Mouse (Mus musculus) effector memory CD4-positive, alpha-beta T cell, adult 5 months (primary cell): ENCODE results near the gene Rdh16. TPM values are rescaled to one million over a fixed set of nuclear protein-coding genes. Genes with fewer than 3 reads are reported as not detected.

Experiments
- polyA plus RNA-seq: library from polyadenylated mRNA; unstranded; fragments of 100-300 nt; shearing (Covaris generic); gene quantifications from one replicate; pipeline ENCODE4 v1.2.1, GENCODE M21; 2017

Rdh16 gene
- polyA plus RNA-seq = not detected

DNA sequence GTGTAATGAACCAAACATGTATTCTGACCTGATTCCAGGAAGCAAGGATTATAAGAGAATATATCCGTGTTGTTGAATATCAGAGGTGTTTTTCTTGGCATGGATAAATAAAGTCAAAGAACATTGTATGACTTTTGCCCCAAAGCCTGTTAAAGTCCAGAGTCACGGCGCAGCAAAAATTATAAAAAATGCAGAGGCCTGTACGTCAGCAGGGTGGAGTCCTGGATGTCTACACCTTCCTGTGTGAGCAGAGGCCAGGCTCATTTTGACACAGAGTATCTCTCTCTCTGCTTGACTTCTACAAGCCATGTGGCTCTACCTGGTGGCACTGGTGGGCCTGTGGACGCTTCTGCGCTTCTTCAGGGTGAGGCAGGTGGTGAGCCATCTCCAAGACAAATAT, at the start of gene Rdh16:
Rdh16 (plus strand) TSS at position 262 of the 400 bp plus-strand sequence.

GRCm38 (mm10) chr10:127751548-127751947, 49.4 kb upstream of the Rdh16 start, which contains the start of gene Gpr182:
Gene Gpr182 (minus strand): TSS chr10:127751732.

DNA sequence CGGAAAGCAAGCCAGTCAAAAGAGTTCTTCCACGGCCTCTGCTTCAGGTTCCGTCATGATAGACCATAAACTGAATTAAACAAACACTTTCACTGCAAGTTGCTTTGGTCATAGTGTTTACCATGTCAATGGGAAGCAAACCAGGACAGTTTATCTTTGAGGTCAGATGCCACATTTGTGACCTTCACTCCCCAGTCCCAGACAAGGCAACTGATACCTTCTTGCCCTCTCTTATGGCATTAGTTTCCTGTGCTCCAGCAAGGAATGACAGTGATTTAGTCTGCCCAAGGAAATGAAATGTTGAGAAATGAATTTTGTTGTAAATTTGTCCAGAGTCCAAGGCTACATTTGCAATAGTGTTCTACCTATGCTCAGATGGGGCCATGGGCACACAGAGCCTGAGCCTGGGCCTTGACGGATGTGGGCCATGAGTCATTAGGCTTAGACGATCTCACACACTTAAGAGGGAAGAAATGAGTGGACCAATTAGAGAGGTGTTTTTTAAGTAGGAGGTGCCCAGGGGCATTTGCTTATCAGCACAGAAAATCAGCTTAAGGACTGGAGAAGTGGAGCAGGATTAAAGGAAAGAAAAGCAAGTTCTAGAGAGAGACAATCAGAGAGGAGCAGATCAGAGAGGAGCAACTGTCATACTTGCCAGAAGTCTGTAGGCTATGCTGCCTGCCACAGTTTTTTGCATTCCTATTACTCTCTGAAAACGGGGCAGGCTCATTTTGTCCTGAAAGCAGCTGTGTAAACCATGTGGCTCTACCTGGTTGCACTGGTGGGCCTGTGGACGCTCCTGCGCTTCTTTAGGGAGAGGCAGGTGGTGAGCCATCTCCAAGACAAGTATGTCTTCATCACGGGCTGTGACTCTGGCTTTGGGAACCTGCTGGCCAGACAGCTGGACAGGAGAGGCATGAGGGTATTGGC, 41.5 kb upstream of the Rdh16 start, which contains the start of the genes Rdh1 and Rdh16f1:
Rdh1 (plus strand) TSS at position 541 of the 930 bp plus-strand sequence.
Rdh16f1 (plus strand) TSS at position 607 of the 930 bp plus-strand sequence.

GRCm38 (mm10) chr10:127776011-127776410, 24.9 kb upstream of the Rdh16 start, which contains the start of gene Rdh9:
Gene Rdh9 (plus strand): TSS chr10:127776386.

GRCm38 (mm10) chr10:127849628-127850027, 48.7 kb downstream of the Rdh16 start, which contains the start of gene Rdh19:
Gene Rdh19 (plus strand): TSS chr10:127849928.

DNA sequence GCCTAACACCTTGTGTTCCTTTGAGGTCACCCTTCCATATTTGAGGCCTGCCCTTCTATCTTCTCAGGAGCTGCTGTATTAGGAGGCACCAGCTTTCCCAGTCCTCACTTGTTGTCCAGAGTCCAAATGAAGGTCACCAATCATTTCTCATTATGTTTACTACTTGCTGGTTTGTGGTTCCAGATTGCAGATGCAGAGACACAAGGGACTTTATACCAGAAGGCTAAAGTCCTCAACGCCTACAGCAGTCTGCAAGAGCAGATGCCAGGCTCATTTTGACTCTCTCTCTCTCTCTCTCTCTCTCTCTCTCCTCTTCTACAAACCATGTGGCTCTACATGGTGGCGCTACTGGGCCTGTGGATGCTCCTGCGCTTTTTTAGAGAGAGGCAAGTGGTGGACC, 65.3 kb downstream of the Rdh16 start, which contains the start of gene Rdh16f2:
Rdh16f2 (plus strand) TSS at position 243 of the 400 bp plus-strand sequence.

GRCm38 (mm10) chr10:127888605-127889004, 87.7 kb downstream of the Rdh16 start, which contains the start of gene Rdh7:
Gene Rdh7 (minus strand): TSS chr10:127888817.

Other genes starting within 250 kb of the Rdh16 start
- gene Lrp1, start 180.0 kb upstream of the Rdh16 start, polyA plus RNA-seq = 0.59 TPM
- 217 TPM for gene Stat6, start 158.2 kb upstream of the Rdh16 start, polyA plus RNA-seq
- gene Nemp1, start 134.3 kb upstream of the Rdh16 start, polyA plus RNA-seq = 8.3 TPM
- 36.8 TPM for gene Nab2, start 132.6 kb upstream of the Rdh16 start, polyA plus RNA-seq
- 0.11 TPM for gene Myo1a, start 96.0 kb upstream of the Rdh16 start, polyA plus RNA-seq
- not detected for gene Tac2, start 76.7 kb upstream of the Rdh16 start, polyA plus RNA-seq
- 0.42 TPM for gene Zbtb39, start 61.6 kb upstream of the Rdh16 start, polyA plus RNA-seq
- not detected for gene Gpr182, start 49.4 kb upstream of the Rdh16 start, polyA plus RNA-seq
- gene Rdh1, start 41.4 kb upstream of the Rdh16 start, polyA plus RNA-seq = 0.09 TPM
- gene Rdh16f1, start 41.4 kb upstream of the Rdh16 start, polyA plus RNA-seq = not detected
- gene Rdh9, start 24.8 kb upstream of the Rdh16 start, polyA plus RNA-seq = 0.42 TPM
- gene Rdh19, start 48.8 kb downstream of the Rdh16 start, polyA plus RNA-seq = not detected
- not detected for gene Rdh16f2, start 65.3 kb downstream of the Rdh16 start, polyA plus RNA-seq
- not detected for gene Rdh7, start 87.7 kb downstream of the Rdh16 start, polyA plus RNA-seq
- not detected for gene Sdr9c7, start 97.4 kb downstream of the Rdh16 start, polyA plus RNA-seq
- not detected for gene Hsd17b6, start 206.5 kb downstream of the Rdh16 start, polyA plus RNA-seq
- gene Prim1, start 214.0 kb downstream of the Rdh16 start, polyA plus RNA-seq = 12.5 TPM
- 434 TPM for gene Naca, start 234.4 kb downstream of the Rdh16 start, polyA plus RNA-seq